Mouse (Mus musculus) limb, embryonic 10.5 days (tissue): ENCODE measurements around the gene Abhd12. TPM values are rescaled to one million over a fixed set of nuclear protein-coding genes. Genes with fewer than 3 reads are reported as not detected.
"Not testable (repeated sequence)": the region's sequence is repeated elsewhere in the genome, so short reads cannot be mapped to it uniquely, and the experiment has no call there.

ENCODE experiments used
- DNase-seq: peaks from one replicate; pipeline ENCODE4 v3.0.0-alpha.2; 2017; ENCODE audit warnings: low spot score
- H3K27ac ChIP-seq: fragments of 300-500 bp; sonication (generic); 2 replicates; pipeline ENCODE4 v1.5.1; 2016; ENCODE audit warnings: mild to moderate bottlenecking
- H3K27me3 ChIP-seq: fragments of 300-500 bp; sonication (generic); 2 replicates; pipeline ENCODE4 v1.6.1; 2016; ENCODE audit warnings: low read depth, mild to moderate bottlenecking; ENCODE audit not compliant: poor library complexity, severe bottlenecking
- H3K36me3 ChIP-seq: fragments of 300-500 bp; sonication (generic); 2 replicates; pipeline ENCODE4 v1.6.1; 2016; ENCODE audit warnings: mild to moderate bottlenecking, moderate library complexity
- H3K4me1 ChIP-seq: fragments of 300-500 bp; sonication (generic); 2 replicates; pipeline ENCODE4 v1.6.1; 2016
- H3K4me3 ChIP-seq: fragments of 300-500 bp; sonication (generic); 2 replicates; pipeline ENCODE4 v1.5.1; 2016; ENCODE audit warnings: mild to moderate bottlenecking, moderate library complexity
- H3K9me3 ChIP-seq: fragments of 300-500 bp; sonication (generic); replicated peaks from 2 replicates; pipeline ENCODE4 v1.6.1; 2016; ENCODE audit warnings: mild to moderate bottlenecking
- WGBS: fragments of 180-500 bp; shearing (Covaris S2); methylation state at CpG from one replicate; pipeline ENCODE4 v1.1.7; 2016; 5-methylcytosine and 5-hydroxymethylcytosine counted together
- polyA plus RNA-seq: library from polyadenylated mRNA; unstranded; fragments of >200 nt; fragmentation: Nextera tagmentation; extraction: Ambion mirVana; gene quantifications from 2 replicates; pipeline ENCODE4 v1.2.1, GENCODE M21; 2016

Gene Abhd12
- polyA plus RNA-seq, 1 experiment from 2014 or later = 53.0 TPM

GRCm38 (mm10) chr2:150923505-150923904, 19.0 kb upstream of the Abhd12 start:
- Histone ChIP-seq H3K27ac (no peak overlapping the region), H3K36me3 (peaks cover 77% of the 10 kb centered on the region), H3K4me3 (no peak overlapping the region), H3K9me3 (no peaks in the 10 kb centered on the region), H3K4me1 (no peaks in the 10 kb centered on the region), H3K27me3 (no peaks in the 10 kb centered on the region)
- no peak for DNase-seq
- 87% methylated on average over 7 of the region's 7 CpGs for WGBS

- DNase-seq = no peak
- no peaks in the 10 kb centered on the region for H3K27me3 ChIP-seq
- 96% methylated on average over 3 of the region's 3 CpGs for WGBS
- H3K36me3 ChIP-seq = peaks cover 77% of the 10 kb centered on the region
- no peaks in the 10 kb centered on the region for H3K4me1 ChIP-seq
- H3K4me3 ChIP-seq = no peak overlapping the region
- no peaks in the 10 kb centered on the region for H3K9me3 ChIP-seq
- no peak overlapping the region for H3K27ac ChIP-seq
Observed at GRCm38 (mm10) chr2:150923026-150923425, 18.5 kb upstream of the Abhd12 start.

- DNase-seq = no peak
- Histone ChIP-seq H3K4me3 (no peak overlapping the region), H3K27me3 (no peaks in the 10 kb centered on the region), H3K27ac (no peak overlapping the region), H3K9me3 (no peaks in the 10 kb centered on the region), H3K36me3 (peaks cover 77% of the 10 kb centered on the region), H3K4me1 (no peaks in the 10 kb centered on the region)
- WGBS = 92% methylated on average over 4 of the region's 4 CpGs
Observed at GRCm38 (mm10) chr2:150922165-150922564, 17.6 kb upstream of the Abhd12 start.

- Histone ChIP-seq H3K27me3 (no peaks in the 10 kb centered on the region), H3K4me3 (no peak overlapping the region), H3K36me3 (peaks cover 78% of the 10 kb centered on the region), H3K4me1 (no peaks in the 10 kb centered on the region), H3K27ac (no peak overlapping the region), H3K9me3 (no peaks in the 10 kb centered on the region)
- WGBS = 93% methylated on average over 6 of the region's 6 CpGs
- no peak for DNase-seq
Observed at GRCm38 (mm10) chr2:150921697-150922096, 17.2 kb upstream of the Abhd12 start.

GRCm38 (mm10) chr2:150920543-150920942, 16.0 kb upstream of the Abhd12 start:
- Histone ChIP-seq H3K36me3 (peaks cover 77% of the 10 kb centered on the region), H3K4me1 (no peaks in the 10 kb centered on the region), H3K27ac (no peak overlapping the region), H3K9me3 (no peaks in the 10 kb centered on the region), H3K4me3 (no peak overlapping the region), H3K27me3 (no peaks in the 10 kb centered on the region)
- whole genome bisulfite sequencing = 96% methylated on average over 3 of the region's 3 CpGs
- no peak for DNase-seq

- Histone ChIP-seq H3K27me3 (no peaks in the 10 kb centered on the region), H3K4me3 (no peak overlapping the region), H3K4me1 (no peaks in the 10 kb centered on the region), H3K9me3 (no peaks in the 10 kb centered on the region), H3K36me3 (peaks cover 78% of the 10 kb centered on the region), H3K27ac (no peak overlapping the region)
- WGBS = 97% methylated on average over 3 of the region's 3 CpGs
- DNase-seq = no peak
Observed at GRCm38 (mm10) chr2:150918720-150919119, 14.2 kb upstream of the Abhd12 start.

GRCm38 (mm10) chr2:150915786-150916185, 11.2 kb upstream of the Abhd12 start:
- DNase-seq = no peak
- Histone ChIP-seq H3K9me3 (no peaks in the 10 kb centered on the region), H3K27me3 (no peaks in the 10 kb centered on the region), H3K4me1 (no peaks in the 10 kb centered on the region), H3K36me3 (peaks cover 63% of the 10 kb centered on the region), H3K27ac (no peak overlapping the region), H3K4me3 (no peak overlapping the region)
- 94% methylated on average over 5 of the region's 5 CpGs for WGBS

- Histone ChIP-seq H3K36me3 (peaks cover 58% of the 10 kb centered on the region), H3K9me3 (no peaks in the 10 kb centered on the region), H3K27me3 (no peaks in the 10 kb centered on the region), H3K4me1 (peaks cover 5% of the 10 kb centered on the region), H3K4me3 (no peak overlapping the region), H3K27ac (no peak overlapping the region)
- DNase-seq = no peak
- 88% methylated on average over 4 of the region's 4 CpGs for WGBS
Observed at GRCm38 (mm10) chr2:150914781-150915515, 10.4 kb upstream of the Abhd12 start.

GRCm38 (mm10) chr2:150910295-150910881, 5.8 kb upstream of the Abhd12 start:
- Histone ChIP-seq H3K27me3 (no peaks in the 10 kb centered on the region), H3K4me3 (peak overlapping the region; percentile 63), H3K9me3 (no peaks in the 10 kb centered on the region), H3K4me1 (peaks cover 5% of the 10 kb centered on the region), H3K36me3 (peaks cover 20% of the 10 kb centered on the region), H3K27ac (peak overlapping the region; percentile 93)
- peak; percentile 34 for DNase-seq
- WGBS = 49% methylated on average over 8 of the region's 10 CpGs

- under 1% methylated on average over 35 of the region's 35 CpGs for WGBS
- H3K9me3 ChIP-seq = no peaks in the 10 kb centered on the region
- peak overlapping the region; percentile 93 for H3K27ac ChIP-seq
Observed at GRCm38 (mm10) chr2:150909429-150910039, 5.0 kb upstream of the Abhd12 start.

GRCm38 (mm10) chr2:150908881-150909280, 4.3 kb upstream of the Abhd12 start:
- H3K9me3 ChIP-seq, H3K27me3 ChIP-seq, H3K36me3 ChIP-seq, DNase-seq, H3K4me1 ChIP-seq: not testable (repeated sequence)
- peak overlapping the region; percentile 63 for H3K4me3 ChIP-seq
- peak overlapping the region; percentile 93; the same call in 1 of the 2 replicates for H3K27ac ChIP-seq
- 49% methylated on average over 6 of the region's 6 CpGs for WGBS

More at GRCm38 (mm10) chr2:150909429-150910039, 5.0 kb upstream of the Abhd12 start:
- peak overlapping the region; percentile 63 for H3K4me3 ChIP-seq
- H3K4me1 ChIP-seq = peaks cover 5% of the 10 kb centered on the region
- peaks cover 13% of the 10 kb centered on the region for H3K36me3 ChIP-seq
- peak; percentile 91 for DNase-seq
- H3K27me3 ChIP-seq = no peaks in the 10 kb centered on the region

GRCm38 (mm10) chr2:150904936-150905450, 452 bp upstream of the Abhd12 start, which contains the start of gene Gins1:
Gins1 (plus strand) TSS chr2:150905400.
- Histone ChIP-seq H3K36me3 (peaks cover 6% of the 10 kb centered on the region), H3K27me3 (no peaks in the 10 kb centered on the region), H3K4me1 (peaks cover 20% of the 10 kb centered on the region), H3K9me3 (no peaks in the 10 kb centered on the region), H3K27ac (peak within 1 kb of the TSS; percentile 90), H3K4me3 (peak within 1 kb of the TSS; percentile 90)
- 40% methylated on average over 9 of the region's 9 CpGs for WGBS
- no peak for DNase-seq

- Histone ChIP-seq H3K27me3 (no peaks in the 10 kb centered on the region), H3K4me1 (peaks cover 20% of the 10 kb centered on the region), H3K4me3 (no peak overlapping the region), H3K27ac (no peak overlapping the region), H3K36me3 (peaks cover 7% of the 10 kb centered on the region), H3K9me3 (no peaks in the 10 kb centered on the region)
- DNase-seq = no peak
- 91% methylated on average over 8 of the region's 8 CpGs for WGBS
Observed at GRCm38 (mm10) chr2:150902347-150902746, 2.2 kb downstream of the Abhd12 start.
